Mouse (Mus musculus) megakaryocyte, embryonic 14.5 days (primary cell): ENCODE results near the gene Tmbim6. TPM values are rescaled to one million over a fixed set of nuclear protein-coding genes. Genes with fewer than 3 reads are reported as not detected.
A peak's percentile ranks its signal among the peaks of the same experiment; 100 is the strongest.

Source experiments
- H3K27me3 ChIP-seq: replicated peaks from 2 replicates; pipeline ENCODE3; 2012; ENCODE audit warnings: inconsistent platforms
- H3K36me3 ChIP-seq: replicated peaks from 2 replicates; pipeline ENCODE3; 2012; ENCODE audit warnings: low read length, inconsistent platforms, mixed read lengths
- H3K4me1 ChIP-seq: 2 replicates; pipeline ENCODE4 v1.6.1; 2012; ENCODE audit warnings: inconsistent platforms
- H3K4me3 ChIP-seq: replicated peaks from 2 replicates; pipeline ENCODE3; 2012; ENCODE audit warnings: moderate library complexity, mild to moderate bottlenecking, inconsistent platforms
- H3K9me3 ChIP-seq: 2 replicates; pipeline ENCODE4 v1.6.1; 2012; ENCODE audit warnings: inconsistent platforms
- FLI1 ChIP-seq: IDR thresholded peaks from 2 replicates; pipeline ENCODE4 v1.6.1; 2012; ENCODE audit warnings: low read length, inconsistent platforms, mixed read lengths
- GATA1 ChIP-seq: IDR thresholded peaks from 3 replicates; pipeline ENCODE4 v1.6.1; 2012; ENCODE audit warnings: mixed read lengths, low read length, inconsistent platforms, borderline replicate concordance
- polyA plus RNA-seq: library from polyadenylated mRNA; stranded (reverse); fragments of >175 nt; gene quantifications from 2 replicates; pipeline ENCODE4 v1.2.3, GENCODE M21; 2012; ENCODE audit warnings: low replicate concordance; ENCODE audit not compliant: insufficient read depth

Gene Tmbim6
- polyA plus RNA-seq, 1 experiment = 441 TPM

DNA sequence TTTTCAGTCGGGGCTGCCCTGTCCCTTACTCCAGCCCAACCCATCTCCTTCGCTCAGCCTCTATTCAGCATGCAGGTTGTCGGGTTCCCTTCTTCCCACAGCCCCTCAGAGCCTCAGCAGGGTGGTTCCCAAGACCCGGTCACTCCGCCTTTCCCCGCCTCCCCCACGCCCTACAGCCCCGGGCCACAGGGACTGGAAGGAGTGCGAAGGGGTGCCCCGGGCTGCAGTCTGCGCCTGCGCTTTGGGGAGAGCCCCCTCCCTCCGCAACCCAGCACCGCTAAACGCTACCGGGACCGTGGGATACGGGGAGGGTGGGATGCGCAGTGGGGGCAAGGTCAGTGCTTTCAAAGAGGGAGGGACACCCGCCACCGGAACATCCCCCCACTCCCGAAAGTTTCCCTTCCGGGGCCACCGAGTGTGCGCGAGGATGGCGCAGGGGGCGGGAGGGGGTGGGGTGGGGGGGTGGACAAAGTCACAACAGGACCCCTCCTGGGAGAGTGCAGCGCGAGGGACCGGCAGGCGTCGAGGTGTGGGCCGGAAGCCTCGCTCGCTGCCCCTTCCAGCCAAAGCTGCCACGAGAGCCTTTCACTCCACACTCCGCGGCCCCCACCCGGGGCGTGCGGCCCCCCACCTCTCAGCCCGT, 64.4 kb downstream of the Tmbim6 start:
- no peaks in the 10 kb centered on the region for H3K36me3 ChIP-seq
- H3K4me1 ChIP-seq = peaks cover 44% of the 10 kb centered on the region
- peaks cover 17% of the 10 kb centered on the region for H3K27me3 ChIP-seq
- H3K9me3 ChIP-seq = no peaks in the 10 kb centered on the region
- H3K4me3 ChIP-seq = peak overlapping the region; percentile 95
- TF ChIP-seq FLI1 (no peak), GATA1 (no peak)

DNA sequence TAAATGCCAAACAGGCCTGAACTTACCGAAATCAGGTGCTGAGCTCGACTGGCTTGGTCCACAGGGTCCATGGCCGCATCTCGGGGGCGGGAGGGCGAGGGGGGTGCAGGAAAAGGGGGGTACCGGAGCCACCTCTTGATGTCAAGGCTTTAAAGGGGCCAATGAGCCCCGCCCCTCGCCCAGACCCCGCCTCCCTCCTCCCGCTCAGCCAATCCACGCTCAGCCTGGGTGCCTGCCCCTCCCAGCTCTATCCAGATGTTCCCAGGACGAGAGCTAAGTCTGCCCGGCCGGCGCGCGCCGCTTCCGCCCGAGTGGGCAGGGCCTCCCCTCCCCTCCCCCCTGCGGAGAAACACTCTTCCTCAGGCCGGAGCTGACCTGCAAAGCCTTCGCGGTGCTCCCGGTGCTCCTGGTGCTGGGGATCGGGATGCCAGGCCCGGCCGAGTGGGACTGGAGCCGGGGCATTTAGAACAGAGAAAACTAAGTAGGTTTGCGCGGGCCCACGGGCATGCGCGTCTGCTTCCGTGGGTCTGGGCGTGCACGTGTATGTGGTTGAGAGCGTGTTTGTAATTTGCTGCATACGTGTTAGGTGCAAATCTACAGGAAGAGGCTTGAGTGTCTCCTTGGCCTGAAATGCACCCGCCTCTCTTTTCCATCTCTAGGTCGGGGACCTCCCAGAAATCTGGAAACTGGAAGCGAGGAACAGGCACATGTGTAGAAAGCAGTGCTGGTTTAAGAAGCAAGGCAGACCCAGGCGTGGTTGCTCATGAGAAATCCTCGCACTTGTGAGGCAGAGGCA, 65.1 kb downstream of the Tmbim6 start, which contains the start of gene Nckap5l:
Gene Nckap5l (minus strand): TSS at position 143 of the 796 bp plus-strand sequence.
- H3K36me3 ChIP-seq = no peaks in the 10 kb centered on the region
- no peaks in the 10 kb centered on the region for H3K9me3 ChIP-seq
- H3K27me3 ChIP-seq = peaks cover 17% of the 10 kb centered on the region
- H3K4me1 ChIP-seq = peaks cover 43% of the 10 kb centered on the region
- TF ChIP-seq GATA1 (no peak), FLI1 (no peak)
- peak within 1 kb of the TSS; percentile 95 for H3K4me3 ChIP-seq

Other genes with a start within 250 kb of the Tmbim6 start
- not detected in 2 replicates for gene Kcnh3, start 168.0 kb upstream of the Tmbim6 start, polyA plus RNA-seq
- 24.2 and 57.0 TPM in 2 replicates for gene Mcrs1, start 140.9 kb upstream of the Tmbim6 start, polyA plus RNA-seq
- 14.7 and 16.8 TPM in 2 replicates for gene Prpf40b, start 97.8 kb upstream of the Tmbim6 start, polyA plus RNA-seq
- not detected in 2 replicates for gene Fam186b, start 97.0 kb upstream of the Tmbim6 start, polyA plus RNA-seq
- gene Fmnl3, start 22.4 kb upstream of the Tmbim6 start, polyA plus RNA-seq = 4.4 and 6.8 TPM in 2 replicates
- 13.8 and 16.8 TPM in 2 replicates for gene Nckap5l, start 64.9 kb downstream of the Tmbim6 start, polyA plus RNA-seq
- 3.8 and 10.2 TPM in 2 replicates for gene Bcdin3d, start 81.8 kb downstream of the Tmbim6 start, polyA plus RNA-seq
- gene Faim2, start 135.3 kb downstream of the Tmbim6 start, polyA plus RNA-seq = 0.14 TPM in 1 of 2 replicates, not detected in the other
- gene Aqp2, start 186.2 kb downstream of the Tmbim6 start, polyA plus RNA-seq = not detected in 2 replicates
- not detected in 2 replicates for gene Aqp5, start 197.9 kb downstream of the Tmbim6 start, polyA plus RNA-seq
- gene Aqp6, start 208.5 kb downstream of the Tmbim6 start, polyA plus RNA-seq = not detected in 2 replicates